Mouse (Mus musculus) liver, postnatal 0 days (tissue): ENCODE measurements around the gene Smyd3. TPM values are rescaled to one million over a fixed set of nuclear protein-coding genes. Genes with fewer than 3 reads are reported as not detected.

Experiments used
- ATAC-seq: fragments of 200-750 bp; cut with Nextera tagmentation; 2 replicates; pipeline ENCODE4 v1.8.0; 2017; ENCODE audit warnings: mild to moderate bottlenecking, moderate library complexity
- DNase-seq: peaks from one replicate; pipeline ENCODE4 v3.0.0-alpha.2; 2016
- H3K27ac ChIP-seq: fragments of 300-500 bp; sonication (generic); 2 replicates; pipeline ENCODE4 v1.5.1; 2014; ENCODE audit warnings: antibody characterized with exemption, moderate library complexity, mild to moderate bottlenecking, low read depth
- H3K27me3 ChIP-seq: fragments of 300-500 bp; sonication (generic); 2 replicates; pipeline ENCODE4 v1.6.1; 2014; ENCODE audit warnings: low read length, control low read depth, mixed read lengths; ENCODE audit not compliant: insufficient read depth
- H3K36me3 ChIP-seq: fragments of 300-500 bp; sonication (generic); replicated peaks from 2 replicates; pipeline ENCODE4 v1.6.1; 2014; ENCODE audit warnings: mild to moderate bottlenecking, control low read depth, low read length, moderate library complexity, mixed read lengths; ENCODE audit not compliant: insufficient read depth
- H3K4me1 ChIP-seq: fragments of 300-500 bp; sonication (generic); 2 replicates; pipeline ENCODE4 v1.6.1; 2014; ENCODE audit warnings: antibody characterized with exemption, mild to moderate bottlenecking, control low read depth; ENCODE audit not compliant: insufficient read depth
- H3K4me2 ChIP-seq: fragments of 300-500 bp; sonication (generic); 2 replicates; pipeline ENCODE4 v1.6.1; 2014; ENCODE audit warnings: low read depth, mild to moderate bottlenecking, low read length, moderate library complexity, mixed read lengths
- H3K4me3 ChIP-seq: fragments of 300-500 bp; sonication (generic); 2 replicates; pipeline ENCODE4 v1.5.1; 2014; ENCODE audit warnings: low read depth, low read length
- H3K9ac ChIP-seq: fragments of 300-500 bp; sonication (generic); replicated peaks from 2 replicates; pipeline ENCODE4 v1.6.1; 2014; ENCODE audit warnings: mild to moderate bottlenecking, moderate library complexity
- H3K9me3 ChIP-seq: fragments of 300-500 bp; sonication (generic); 2 replicates; pipeline ENCODE4 v1.6.1; 2016; ENCODE audit warnings: mild to moderate bottlenecking, control low read depth, low read length, mixed read lengths
- CTCF ChIP-seq: sonication (generic); IDR thresholded peaks from 2 replicates; pipeline ENCODE4 v1.5.1; 2016; ENCODE audit warnings: antibody characterized with exemption, low read depth
- EP300 ChIP-seq: IDR thresholded peaks from 2 replicates; pipeline ENCODE4 v1.6.1; 2016; ENCODE audit warnings: antibody characterized with exemption, low read depth, mild to moderate bottlenecking
- WGBS: fragments of 180-500 bp; shearing (Covaris S2); extraction: QIAGEN DNeasy Blood & Tissue Kit; methylation state at CpG from one replicate; pipeline ENCODE4 v1.1.7; 2014; ENCODE audit not compliant: insufficient replicate concordance; 5-methylcytosine and 5-hydroxymethylcytosine counted together
- polyA plus RNA-seq: library from polyadenylated mRNA; unstranded; fragments of >200 nt; fragmentation: Nextera tagmentation; extraction: Ambion mirVana; gene quantifications from 2 replicates; pipeline ENCODE4 v1.2.1, GENCODE M21; 2015

Smyd3 gene
- polyA plus RNA-seq, 1 experiment from 2014 or later = 5.1 TPM

DNA sequence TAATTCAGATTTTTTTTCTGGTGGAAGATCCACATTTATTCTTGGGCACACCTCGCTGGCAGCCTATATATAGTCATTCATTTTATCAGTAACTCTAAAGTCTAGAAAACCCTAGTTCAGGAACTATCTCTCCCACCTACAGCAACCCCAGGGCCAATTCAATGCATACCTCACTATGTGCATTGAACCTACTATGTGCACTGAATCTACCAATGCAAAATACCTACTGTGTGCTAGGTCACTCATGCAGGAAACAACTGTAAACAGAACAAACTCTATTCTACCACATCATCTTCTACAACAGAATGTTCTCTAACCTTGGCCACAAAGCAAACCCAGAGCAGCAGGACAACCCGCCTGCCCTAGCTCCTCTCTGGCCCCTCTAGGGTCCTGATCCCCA, 484.9 kb downstream of the Smyd3 start:
- ATAC-seq (no peak), DNase-seq (no peak)
- Histone ChIP-seq H3K4me2 (no peak overlapping the region), H3K4me3 (no peak overlapping the region), H3K4me1 (no peaks in the 10 kb centered on the region), H3K27ac (no peak overlapping the region), H3K27me3 (no peaks in the 10 kb centered on the region), H3K9me3 (no peaks in the 10 kb centered on the region), H3K36me3 (no peaks in the 10 kb centered on the region), H3K9ac (no peak overlapping the region)
- no peak for TF ChIP-seq EP300
- TF ChIP-seq CTCF = no peak
- 79% methylated on average over 2 of the region's 2 CpGs for WGBS

DNA sequence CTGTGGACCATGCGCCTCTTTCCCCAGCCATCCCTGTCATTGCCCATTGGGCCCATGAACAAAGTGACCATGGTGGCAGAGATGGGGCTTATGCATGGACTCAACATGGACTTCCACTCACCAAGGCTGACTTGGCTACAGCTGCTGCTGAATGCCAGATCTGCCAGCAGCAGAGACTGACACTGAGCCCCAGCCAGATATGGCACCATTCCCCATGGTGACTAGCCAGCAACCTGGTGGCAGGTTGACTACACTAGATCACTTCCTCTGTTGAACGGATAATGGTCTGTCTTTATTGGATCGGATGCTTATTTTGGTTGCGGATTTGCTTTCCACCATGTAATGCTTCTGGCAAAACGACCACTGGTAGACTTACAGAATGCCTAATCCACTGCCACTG, 486.3 kb downstream of the Smyd3 start:
- Histone ChIP-seq H3K4me1 (no peaks in the 10 kb centered on the region), H3K27me3 (no peaks in the 10 kb centered on the region), H3K4me2 (no peak overlapping the region), H3K9ac (no peak overlapping the region), H3K27ac (no peak overlapping the region), H3K4me3 (no peak overlapping the region), H3K36me3 (no peaks in the 10 kb centered on the region), H3K9me3 (no peaks in the 10 kb centered on the region)
- WGBS = 86% methylated on average over 5 of the region's 5 CpGs
- TF ChIP-seq CTCF (no peak), EP300 (no peak)
- DNase-seq = no peak
- ATAC-seq = no peak

- Histone ChIP-seq H3K27me3 (no peaks in the 10 kb centered on the region), H3K4me1 (no peaks in the 10 kb centered on the region), H3K4me2 (no peak overlapping the region), H3K9ac (no peak overlapping the region), H3K9me3 (no peaks in the 10 kb centered on the region), H3K27ac (no peak overlapping the region), H3K36me3 (no peaks in the 10 kb centered on the region), H3K4me3 (no peak overlapping the region)
- ATAC-seq (no peak), DNase-seq (no peak)
- 70% methylated on average over 4 of the region's 4 CpGs for WGBS
- TF ChIP-seq EP300 (no peak), CTCF (no peak)
Measured at GRCm38 (mm10) chr1:179026614-179027013, 491.2 kb downstream of the Smyd3 start.

- Histone ChIP-seq H3K4me2 (no peak overlapping the region), H3K36me3 (no peaks in the 10 kb centered on the region)
Measured at GRCm38 (mm10) chr1:179025169-179025568, 492.7 kb downstream of the Smyd3 start.

GRCm38 (mm10) chr1:179023486-179023885, 494.4 kb downstream of the Smyd3 start:
- Histone ChIP-seq H3K27me3 (no peaks in the 10 kb centered on the region), H3K9ac (no peak overlapping the region), H3K4me1 (no peaks in the 10 kb centered on the region), H3K4me2 (no peak overlapping the region), H3K9me3 (no peaks in the 10 kb centered on the region), H3K27ac (no peak overlapping the region), H3K36me3 (no peaks in the 10 kb centered on the region), H3K4me3 (no peak overlapping the region)
- ATAC-seq (no peak), DNase-seq (no peak)
- TF ChIP-seq CTCF = no peak
- no peak for TF ChIP-seq EP300
- WGBS = 83% methylated on average over 7 of the region's 7 CpGs

More at GRCm38 (mm10) chr1:179025169-179025568, 492.7 kb downstream of the Smyd3 start:
- no peak overlapping the region for H3K4me3 ChIP-seq
- no peaks in the 10 kb centered on the region for H3K27me3 ChIP-seq
- H3K27ac ChIP-seq = no peak overlapping the region
- H3K9ac ChIP-seq = no peak overlapping the region
- no peaks in the 10 kb centered on the region for H3K4me1 ChIP-seq
- TF ChIP-seq CTCF = no peak
- no peak for TF ChIP-seq EP300
- ATAC-seq = no peak
- WGBS = 70% methylated on average over 4 of the region's 4 CpGs
- H3K9me3 ChIP-seq = no peaks in the 10 kb centered on the region
- DNase-seq = no peak

DNA sequence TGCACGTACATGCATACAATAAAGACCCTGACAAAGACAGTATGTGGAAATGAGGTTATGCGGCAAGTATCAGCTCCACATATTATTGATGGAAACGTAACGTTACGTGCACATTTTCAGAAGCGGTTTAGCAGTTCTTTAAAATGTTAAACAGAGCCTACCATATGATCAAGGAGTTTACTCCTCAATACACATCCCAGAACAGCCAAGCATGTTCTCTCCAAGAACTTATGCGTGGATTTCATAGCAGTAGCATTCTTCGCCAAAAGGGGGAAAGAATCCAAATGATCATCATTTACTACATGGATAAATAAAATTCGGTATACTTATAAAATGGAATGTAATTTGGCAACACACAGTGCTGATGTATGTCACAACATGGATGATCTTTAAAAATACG, 500.4 kb downstream of the Smyd3 start:
- TF ChIP-seq CTCF (no peak), EP300 (no peak)
- no peak overlapping the region for H3K27ac ChIP-seq
- no peak overlapping the region for H3K4me2 ChIP-seq
- no peaks in the 10 kb centered on the region for H3K4me1 ChIP-seq
- H3K9me3 ChIP-seq = no peaks in the 10 kb centered on the region
- no peak overlapping the region for H3K9ac ChIP-seq
- ATAC-seq (no peak), DNase-seq (no peak)
- 86% methylated on average over 10 of the region's 10 CpGs for WGBS
- H3K27me3 ChIP-seq = no peaks in the 10 kb centered on the region
- no peaks in the 10 kb centered on the region for H3K36me3 ChIP-seq
- H3K4me3 ChIP-seq = no peak overlapping the region

- H3K27me3 ChIP-seq = no peaks in the 10 kb centered on the region
- no peak for DNase-seq
- no peaks in the 10 kb centered on the region for H3K36me3 ChIP-seq
- TF ChIP-seq CTCF = no peak
- TF ChIP-seq EP300 = no peak
- H3K4me3 ChIP-seq = no peak overlapping the region
- no peak overlapping the region for H3K9ac ChIP-seq
- ATAC-seq = no peak
- H3K4me1 ChIP-seq = no peaks in the 10 kb centered on the region
- H3K27ac ChIP-seq = no peak overlapping the region
- no peaks in the 10 kb centered on the region for H3K9me3 ChIP-seq
- no peak overlapping the region for H3K4me2 ChIP-seq
Measured at GRCm38 (mm10) chr1:179013021-179013420, 504.8 kb downstream of the Smyd3 start.
